Mouse (Mus musculus) heart, embryonic 16.5 days (tissue): ENCODE measurements at regions not wholly inside any gene's neighbourhood (a gene's known extent, or its start where the extent isn't known, plus 50 kb on each side); places are given as distances from the start of the nearest gene placed in this dataset.

Experiments used
- ATAC-seq: fragments of 200-750 bp; cut with Nextera tagmentation; replicated peaks from 2 replicates; pipeline ENCODE4 v1.8.0; 2017; ENCODE audit warnings: moderate number of reproducible peaks; ENCODE audit not compliant: insufficient read depth, low FRiP score; ENCODE audit errors: extremely low read depth
- H3K27ac ChIP-seq: fragments of 300-500 bp; sonication (generic); 2 replicates; pipeline ENCODE4 v1.5.1; 2014; ENCODE audit warnings: mild to moderate bottlenecking, low read length, control low read depth, moderate library complexity
- H3K27me3 ChIP-seq: fragments of 300-500 bp; sonication (generic); 2 replicates; pipeline ENCODE4 v1.6.1; 2014; ENCODE audit warnings: low read length, mixed read lengths; ENCODE audit not compliant: control insufficient read depth, insufficient read depth
- H3K36me3 ChIP-seq: fragments of 300-500 bp; sonication (generic); 2 replicates; pipeline ENCODE4 v1.6.1; 2014; ENCODE audit not compliant: control insufficient read depth, insufficient read depth
- H3K4me1 ChIP-seq: fragments of 300-500 bp; sonication (generic); 2 replicates; pipeline ENCODE4 v1.6.1; 2014; ENCODE audit warnings: low read length, mixed read lengths; ENCODE audit not compliant: control insufficient read depth, insufficient read depth
- H3K4me2 ChIP-seq: fragments of 300-500 bp; sonication (generic); 2 replicates; pipeline ENCODE4 v1.6.1; 2014; ENCODE audit warnings: low read depth, mild to moderate bottlenecking, control low read depth, low read length
- H3K4me3 ChIP-seq: fragments of 300-500 bp; sonication (generic); 2 replicates; pipeline ENCODE4 v1.5.1; 2014; ENCODE audit warnings: mild to moderate bottlenecking, control low read depth, low read length
- H3K9ac ChIP-seq: fragments of 300-500 bp; sonication (generic); 2 replicates; pipeline ENCODE4 v1.6.1; 2014; ENCODE audit warnings: low read length, control low read depth
- H3K9me3 ChIP-seq: fragments of 300-500 bp; sonication (generic); replicated peaks from 2 replicates; pipeline ENCODE4 v1.6.1; 2016; ENCODE audit warnings: low read length; ENCODE audit not compliant: control insufficient read depth
- WGBS: fragments of 180-500 bp; shearing (Covaris S2); extraction: QIAGEN DNeasy Blood & Tissue Kit; methylation state at CpG from one replicate; pipeline ENCODE4 v1.1.7; 2014; 5-methylcytosine and 5-hydroxymethylcytosine counted together

GRCm38 (mm10) chr13:71165096-71165920 is 323.7 kb upstream of the Adamts16 start:
- H3K4me3 ChIP-seq, result no peak overlapping the region
- 66% methylated on average over 20 of the region's 20 CpGs for WGBS
- no peaks in the 10 kb centered on the region for H3K36me3 ChIP-seq
- H3K27ac ChIP-seq, result no peak overlapping the region
- H3K9me3 ChIP-seq, result no peaks in the 10 kb centered on the region
- ATAC-seq, result no peak
- no peaks in the 10 kb centered on the region for H3K27me3 ChIP-seq
- no peak overlapping the region for H3K9ac ChIP-seq
- H3K4me2 ChIP-seq, result no peak overlapping the region
- H3K4me1 ChIP-seq, result no peaks in the 10 kb centered on the region

- Histone ChIP-seq H3K4me3 (no peak overlapping the region), H3K4me2 (no peak overlapping the region), H3K36me3 (no peaks in the 10 kb centered on the region), H3K9ac (no peak overlapping the region), H3K9me3 (no peaks in the 10 kb centered on the region), H3K4me1 (no peaks in the 10 kb centered on the region), H3K27ac (no peak overlapping the region), H3K27me3 (no peaks in the 10 kb centered on the region)
- WGBS, result 85% methylated on average over 2 of the region's 2 CpGs
- ATAC-seq, result no peak
These were observed 322.4 kb upstream of the Adamts16 start for GRCm38 (mm10) chr13:71164012-71164411.

GRCm38 (mm10) chr13:71162952-71163351 is 321.3 kb upstream of the Adamts16 start:
- H3K27ac ChIP-seq, result no peak overlapping the region
- no peaks in the 10 kb centered on the region for H3K9me3 ChIP-seq
- no peaks in the 10 kb centered on the region for H3K27me3 ChIP-seq
- WGBS, result 67% methylated on average over 2 of the region's 2 CpGs
- peaks cover 3% of the 10 kb centered on the region; the same call in 1 of the 2 replicates for H3K4me1 ChIP-seq
- no peak overlapping the region for H3K4me2 ChIP-seq
- H3K4me3 ChIP-seq, result no peak overlapping the region
- no peak for ATAC-seq
- no peaks in the 10 kb centered on the region for H3K36me3 ChIP-seq
- no peak overlapping the region for H3K9ac ChIP-seq

GRCm38 (mm10) chr13:71158300-71158860 is 316.8 kb upstream of the Adamts16 start:
- H3K9me3 ChIP-seq, result no peaks in the 10 kb centered on the region
- no peak overlapping the region for H3K9ac ChIP-seq
- peak overlapping the region; percentile 31 for H3K4me2 ChIP-seq
- H3K4me3 ChIP-seq, result no peak overlapping the region
- peaks cover 3% of the 10 kb centered on the region; the same call in 1 of the 2 replicates for H3K4me1 ChIP-seq
- H3K27ac ChIP-seq, result no peak overlapping the region
- 46% methylated on average over 13 of the region's 13 CpGs for WGBS
- ATAC-seq, result no peak
- H3K27me3 ChIP-seq, result no peaks in the 10 kb centered on the region
- no peaks in the 10 kb centered on the region for H3K36me3 ChIP-seq

- Histone ChIP-seq H3K4me1 (peaks cover 3% of the 10 kb centered on the region; the same call in 1 of the 2 replicates), H3K27me3 (no peaks in the 10 kb centered on the region), H3K4me3 (no peak overlapping the region), H3K9ac (no peak overlapping the region), H3K27ac (no peak overlapping the region), H3K4me2 (peak overlapping the region; percentile 31), H3K9me3 (no peaks in the 10 kb centered on the region), H3K36me3 (no peaks in the 10 kb centered on the region)
- ATAC-seq, result no peak
- 57% methylated on average over 14 of the region's 14 CpGs for WGBS
These were observed 316.2 kb upstream of the Adamts16 start for GRCm38 (mm10) chr13:71157656-71158299.

GRCm38 (mm10) chr13:71150092-71150491 is 308.5 kb upstream of the Adamts16 start:
- Histone ChIP-seq H3K4me2 (no peak overlapping the region), H3K9me3 (no peaks in the 10 kb centered on the region), H3K4me1 (no peaks in the 10 kb centered on the region), H3K9ac (no peak overlapping the region), H3K36me3 (no peaks in the 10 kb centered on the region), H3K27ac (no peak overlapping the region), H3K27me3 (no peaks in the 10 kb centered on the region), H3K4me3 (no peak overlapping the region)
- no peak for ATAC-seq
- 48% methylated on average over 1 of the region's 1 CpGs for WGBS

GRCm38 (mm10) chr13:71149303-71149696 is 307.7 kb upstream of the Adamts16 start:
- Histone ChIP-seq H3K27ac (no peak overlapping the region), H3K9me3 (no peaks in the 10 kb centered on the region), H3K4me3 (no peak overlapping the region), H3K27me3 (no peaks in the 10 kb centered on the region), H3K36me3 (no peaks in the 10 kb centered on the region), H3K4me2 (no peak overlapping the region), H3K4me1 (no peaks in the 10 kb centered on the region), H3K9ac (no peak overlapping the region)
- no peak for ATAC-seq
- WGBS, result 53% methylated on average over 5 of the region's 5 CpGs

- H3K9me3 ChIP-seq, result no peaks in the 10 kb centered on the region
- H3K4me1 ChIP-seq, result no peaks in the 10 kb centered on the region
- ATAC-seq, result no peak
- H3K4me3 ChIP-seq, result no peak overlapping the region
- WGBS, result 38% methylated on average over 8 of the region's 8 CpGs
- no peak overlapping the region for H3K4me2 ChIP-seq
- no peaks in the 10 kb centered on the region for H3K27me3 ChIP-seq
- no peak overlapping the region for H3K9ac ChIP-seq
- no peaks in the 10 kb centered on the region for H3K36me3 ChIP-seq
- no peak overlapping the region for H3K27ac ChIP-seq
These were observed 307.1 kb upstream of the Adamts16 start for GRCm38 (mm10) chr13:71148491-71149302.
